Mouse (Mus musculus) lung, adult 2 months (tissue): Measurements from ENCODE around the gene Ank.

Experiments used
- CTCF ChIP-seq: fragments of 200-500 bp; IDR thresholded peaks from 2 replicates; pipeline ENCODE4 v1.5.1; 2011; ENCODE audit warnings: mild to moderate bottlenecking, low read length, control low read depth; ENCODE audit not compliant: insufficient read depth
- POLR2A ChIP-seq: fragments of 200-500 bp; IDR thresholded peaks from 2 replicates; pipeline ENCODE4 v1.6.1; 2011; ENCODE audit warnings: low read depth, mild to moderate bottlenecking, control low read depth, low read length, borderline replicate concordance; ENCODE audit errors: extremely low read depth

GRCm38 (mm10) chr15:27597516-27597915 lies 131.0 kb downstream of the Ank start:
- TF ChIP-seq CTCF, result no peak
- TF ChIP-seq POLR2A, result no peak
